Mouse (Mus musculus) frontal cortex, postnatal 36 days (tissue): ENCODE measurements around the gene Plcd1.

Experiments used
- DNase-seq, 2 experiments: peaks; one replicate each; pipeline ENCODE4 v3.0.0; 2022; ENCODE audit warnings: low spot score in 2 of 2

The Plcd1 gene

DNA sequence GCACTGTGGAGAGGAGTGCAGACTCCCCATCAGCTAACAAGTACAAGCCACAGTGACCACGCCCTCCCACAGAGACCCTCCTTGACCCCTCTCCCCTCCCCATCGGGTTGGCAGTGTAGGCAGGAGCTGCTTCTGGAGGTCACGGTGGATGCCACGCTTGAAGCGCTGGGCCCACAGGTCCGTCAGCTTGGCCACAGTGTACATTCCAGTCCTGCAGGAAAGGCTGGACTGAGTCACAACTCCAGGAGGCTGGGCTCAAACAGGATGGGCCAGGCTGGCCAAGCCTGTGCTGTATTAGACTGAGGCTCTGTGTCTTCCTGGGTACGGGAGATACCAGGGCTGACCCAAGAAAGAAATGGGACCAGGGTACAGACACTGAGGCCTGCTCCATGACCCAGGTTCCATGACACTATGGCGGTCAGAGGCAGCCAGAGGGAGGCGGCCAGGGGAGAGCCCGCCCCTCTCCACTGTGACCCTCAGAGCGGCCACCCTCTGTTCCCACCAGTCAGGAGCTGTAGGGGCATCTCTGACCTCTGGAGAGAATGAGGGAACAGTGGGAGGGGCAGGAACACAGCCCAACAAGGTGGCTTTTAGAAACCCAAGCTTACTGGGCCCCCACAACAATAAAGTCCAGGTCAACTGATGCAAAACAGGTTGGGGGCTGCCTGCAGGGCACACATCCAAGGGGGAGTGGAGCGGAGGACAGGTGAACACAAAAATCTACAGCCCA lies 1.6 kb downstream of the Plcd1 start:
- no peak for DNase-seq

- DNase-seq = no peak
Observed at GRCm38 (mm10) chr9:119090462-119090861, 2.8 kb downstream of the Plcd1 start.

GRCm38 (mm10) chr9:119089437-119089836 lies 3.9 kb downstream of the Plcd1 start:
- no peak for DNase-seq

- peak; percentile 66 to 71 for DNase-seq
Observed at GRCm38 (mm10) chr9:119088148-119088801, 5.0 kb downstream of the Plcd1 start.

DNA sequence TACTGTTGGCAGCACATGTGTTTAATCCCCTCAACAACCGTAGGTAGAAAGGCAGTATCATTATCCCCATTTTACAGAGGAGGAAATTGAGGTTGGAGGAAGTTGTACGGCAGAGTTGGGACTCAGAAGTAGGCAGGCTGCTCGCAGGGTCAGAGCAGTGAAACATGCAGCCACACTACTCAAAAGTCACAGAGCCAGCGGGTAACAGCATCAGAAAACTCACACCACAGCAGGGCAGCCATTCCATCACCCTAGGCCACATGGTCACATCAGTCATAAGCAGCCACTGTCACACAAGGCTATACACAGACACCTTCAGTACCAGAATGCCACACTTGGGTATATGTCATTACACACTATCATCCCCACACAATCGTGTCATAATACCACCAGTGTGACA lies 6.0 kb downstream of the Plcd1 start:
- no peak for DNase-seq

DNA sequence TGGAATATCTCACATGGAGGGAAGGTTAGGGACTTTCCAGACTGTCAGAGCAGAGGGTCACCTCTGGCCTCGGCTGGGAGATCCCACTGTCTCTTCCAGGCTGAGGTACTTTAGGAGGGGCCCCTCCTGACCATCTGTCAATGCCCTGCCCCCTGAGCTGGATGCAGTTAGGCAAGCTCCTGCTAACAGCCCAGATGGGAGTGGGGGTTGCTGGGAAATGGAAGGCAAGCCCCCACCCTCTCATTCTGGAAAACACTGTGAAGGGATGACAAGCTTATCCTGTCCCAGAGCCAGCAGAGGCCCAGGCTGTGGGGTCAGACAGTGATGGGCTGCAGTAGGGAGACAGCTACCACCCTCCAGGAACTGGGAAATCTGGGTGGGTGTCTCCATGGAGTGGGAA lies 6.9 kb downstream of the Plcd1 start:
- DNase-seq = no peak

DNA sequence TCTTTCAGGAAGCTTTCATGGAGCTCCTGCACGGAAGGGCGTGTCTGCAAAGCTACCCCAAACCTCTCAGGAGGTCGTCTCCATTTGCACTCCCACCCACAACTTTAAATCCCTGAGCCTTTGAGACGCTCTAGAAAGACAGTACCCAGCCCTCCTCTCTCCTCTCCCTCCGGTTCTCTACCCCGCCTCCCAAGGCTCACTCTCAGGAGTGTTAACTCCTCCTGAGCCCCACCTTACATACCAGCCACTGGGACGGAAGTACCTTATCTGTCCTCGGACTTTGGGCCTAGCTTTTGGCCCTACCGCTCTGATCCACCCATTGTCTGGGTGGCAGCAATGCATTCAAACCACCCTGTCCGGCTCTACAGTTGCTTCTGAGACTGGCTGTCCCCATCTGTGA lies 9.3 kb downstream of the Plcd1 start:
- DNase-seq = no peak

DNA sequence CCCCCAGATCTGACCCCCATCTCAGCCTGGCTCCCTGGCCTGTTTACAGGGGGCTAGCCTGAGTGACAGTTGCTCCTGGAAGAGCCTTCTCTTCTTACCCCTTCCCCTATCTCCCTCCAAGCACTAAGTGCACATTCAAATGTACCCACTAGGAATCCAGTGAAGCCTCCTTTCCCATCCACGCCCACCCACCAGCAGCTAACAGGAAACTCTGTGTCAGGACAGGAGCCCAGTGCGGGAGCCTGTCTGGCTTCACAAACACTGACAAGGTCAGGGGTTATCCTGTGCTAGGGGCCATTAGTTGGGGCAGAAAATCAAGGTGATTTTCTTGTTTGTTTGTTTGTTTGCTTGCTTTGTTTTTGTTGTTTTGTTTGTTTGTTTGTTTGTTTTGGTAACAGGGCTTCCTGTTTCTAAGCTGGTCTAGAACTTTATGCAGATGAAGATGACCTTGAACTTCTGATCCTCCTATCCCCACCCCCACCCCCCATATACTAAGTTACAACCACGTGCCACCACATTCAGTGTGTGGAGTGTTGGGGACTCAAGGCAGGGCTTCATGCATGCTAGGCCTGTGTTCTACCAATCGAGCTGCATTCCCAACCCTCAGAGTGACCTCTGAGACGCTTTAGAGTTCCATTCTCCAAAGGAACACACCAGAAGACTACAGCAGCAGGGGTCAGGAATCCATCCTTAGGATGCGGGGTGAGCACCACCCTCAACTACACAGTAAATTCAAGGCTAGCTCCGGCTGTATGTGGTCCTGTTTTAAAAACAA lies 10.5 kb downstream of the Plcd1 start:
- no peak for DNase-seq

- no peak for DNase-seq
Observed at GRCm38 (mm10) chr9:119082039-119082438, 11.3 kb downstream of the Plcd1 start.

GRCm38 (mm10) chr9:119080040-119080675 lies 13.1 kb downstream of the Plcd1 start:
- DNase-seq = no peak

DNA sequence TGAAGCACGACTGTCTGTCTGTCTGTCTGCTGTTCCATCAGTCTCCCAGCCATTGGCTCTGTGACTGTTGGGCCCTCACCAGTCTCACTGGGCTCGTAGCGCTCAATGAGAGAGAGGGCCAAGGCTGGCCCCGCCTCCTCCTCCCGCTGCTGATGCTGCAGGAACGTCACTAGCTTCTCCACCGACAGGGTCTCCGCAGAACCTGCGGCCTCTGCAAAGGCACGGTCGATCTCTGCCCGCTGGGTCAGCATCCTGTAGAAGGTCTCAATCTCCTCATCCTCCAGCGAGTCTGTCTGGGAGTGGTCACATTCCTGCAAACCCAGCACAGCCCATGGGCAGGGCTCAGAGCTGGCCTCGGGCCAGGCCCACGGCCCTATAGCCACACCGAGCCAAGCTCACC lies 17.6 kb downstream of the Plcd1 start:
- no peak for DNase-seq

DNA sequence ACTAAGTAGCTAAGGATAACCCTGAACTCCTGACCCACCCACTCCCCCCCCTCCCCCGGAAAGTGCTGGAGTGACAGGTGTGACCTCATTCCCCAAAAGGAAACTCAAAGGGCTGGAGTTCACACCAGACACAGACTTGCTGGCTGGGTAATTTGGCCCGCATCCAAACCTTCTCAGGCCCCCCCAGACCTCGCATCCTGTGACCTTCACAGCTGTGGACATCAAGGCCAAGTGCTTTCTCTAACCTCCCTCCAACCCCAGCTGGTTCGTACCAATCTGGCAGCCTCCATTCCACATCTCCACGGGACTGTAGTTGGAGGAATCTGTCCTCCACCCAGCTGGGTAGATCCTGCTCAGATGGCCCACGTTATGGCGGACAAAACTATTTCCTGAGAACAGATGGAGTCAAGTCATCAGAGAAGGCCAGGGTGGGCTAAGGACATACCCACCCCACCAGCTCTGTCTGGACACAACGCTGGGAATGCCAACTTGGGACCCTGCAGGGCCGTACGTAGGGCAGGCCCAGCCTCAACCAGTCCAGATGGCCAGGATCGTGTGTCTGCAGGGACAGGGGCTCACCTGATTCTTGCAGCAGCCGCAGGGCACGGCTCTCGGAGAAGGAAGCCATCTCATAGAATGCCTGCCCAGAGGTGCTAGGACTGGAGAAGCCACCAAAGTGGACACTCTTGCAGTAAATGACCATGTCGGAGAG lies 20.0 kb downstream of the Plcd1 start:
- DNase-seq = no peak

GRCm38 (mm10) chr9:119071786-119072185 lies 21.5 kb downstream of the Plcd1 start:
- no peak for DNase-seq

- no peak for DNase-seq
Observed at GRCm38 (mm10) chr9:119070173-119070825, 23.0 kb downstream of the Plcd1 start.

- DNase-seq = no peak
Observed at GRCm38 (mm10) chr9:119068266-119068665, 25.0 kb downstream of the Plcd1 start.

GRCm38 (mm10) chr9:119067601-119068000 lies 25.7 kb downstream of the Plcd1 start:
- peak; percentile 82 to 88 for DNase-seq

- no peak for DNase-seq
Observed at GRCm38 (mm10) chr9:119064296-119064695, 29.0 kb downstream of the Plcd1 start.

- DNase-seq = no peak
Observed at GRCm38 (mm10) chr9:119063036-119063644, 30.2 kb downstream of the Plcd1 start.

DNA sequence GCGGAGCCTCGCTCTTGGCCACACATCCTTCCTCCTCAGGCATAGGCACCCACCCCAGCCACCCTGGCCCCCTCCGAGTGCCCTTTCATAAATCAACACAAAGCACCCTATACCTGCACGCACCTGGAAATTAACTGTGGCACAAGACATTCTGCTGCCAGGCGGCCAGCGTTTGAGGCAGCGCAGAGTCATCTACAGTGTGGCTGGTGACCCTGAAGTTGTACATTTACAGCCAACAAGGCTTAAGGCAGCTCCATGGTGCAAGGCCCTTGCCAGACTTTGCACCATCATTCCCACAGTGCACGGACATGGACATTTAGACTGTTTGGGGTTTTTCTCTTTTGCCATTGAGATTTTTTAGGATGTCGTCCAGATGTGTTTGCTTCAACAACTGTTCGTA lies 32.6 kb downstream of the Plcd1 start:
- no peak for DNase-seq

GRCm38 (mm10) chr9:119058245-119058644 lies 35.1 kb downstream of the Plcd1 start:
- no peak for DNase-seq

GRCm38 (mm10) chr9:119055336-119055735 lies 38.0 kb downstream of the Plcd1 start:
- no peak for DNase-seq
